Mouse (Mus musculus) urinary bladder, postnatal 4 days (tissue): Measurements from ENCODE around the gene Dlgap5.

Source experiments
- DNase-seq, 2 experiments: peaks; one replicate each; pipeline ENCODE4 v3.0.0; 2021 to 2022; ENCODE audit warnings: low spot score in 2 of 2

The Dlgap5 gene

GRCm38 (mm10) chr14:47353240-47353639, 65.0 kb downstream of the Dlgap5 start:
- no peak for DNase-seq

GRCm38 (mm10) chr14:47352272-47352671, 65.9 kb downstream of the Dlgap5 start:
- DNase-seq: no peak

- no peak for DNase-seq
These were observed 67.2 kb downstream of the Dlgap5 start for GRCm38 (mm10) chr14:47350974-47351373.

- no peak for DNase-seq
These were observed 71.5 kb downstream of the Dlgap5 start for GRCm38 (mm10) chr14:47346715-47347114.

GRCm38 (mm10) chr14:47341811-47342291, 76.4 kb downstream of the Dlgap5 start:
- no peak for DNase-seq

GRCm38 (mm10) chr14:47340231-47340925, 77.8 kb downstream of the Dlgap5 start:
- no peak for DNase-seq
